Mouse (Mus musculus) heart, adult 2 months (tissue): ENCODE results near the gene Cep295nl.

ENCODE experiments used
- CTCF ChIP-seq: fragments of 200-600 bp; IDR thresholded peaks from 2 replicates; pipeline ENCODE4 v1.8.1; 2022; ENCODE audit warnings: antibody characterized with exemption, mild to moderate bottlenecking, moderate library complexity
- POLR2A ChIP-seq: fragments of 200-500 bp; IDR thresholded peaks from 2 replicates; pipeline ENCODE4 v1.6.1; 2011; ENCODE audit warnings: mild to moderate bottlenecking, low read depth, low read length, control low read depth; ENCODE audit not compliant: insufficient read depth

DNA sequence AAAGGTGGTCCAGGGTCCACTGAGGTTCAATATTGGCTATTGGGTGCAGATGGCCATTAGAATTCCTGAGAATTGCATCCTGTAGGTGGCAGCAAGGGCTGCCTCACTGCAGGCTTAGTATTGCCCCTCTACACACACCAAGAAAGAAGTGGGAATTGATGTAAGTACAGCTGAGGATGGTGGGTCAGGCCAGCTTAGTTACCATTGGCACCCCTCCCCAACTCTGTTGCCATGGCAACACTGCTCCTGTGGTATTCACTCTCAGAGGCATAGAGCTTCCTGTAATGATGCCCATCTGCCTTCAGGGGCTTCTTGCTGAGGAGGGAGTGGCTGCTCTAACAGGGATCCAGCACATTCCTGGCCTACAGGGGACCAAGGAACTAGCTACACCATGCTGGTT, 32.7 kb upstream of the Cep295nl start:
- TF ChIP-seq CTCF (0 out of 2 replicates have a peak, but pooled peaks have one; percentile 7), POLR2A (no peak)
